25 mouse cellular contexts compared by ENCODE assay signal in genomic region chr1:161744855-161745254, GRCm38 (mm10). TPM values are rescaled to one million over a fixed set of nuclear protein-coding genes. Genes with fewer than 3 reads are reported as not detected.
"Had no signal": no experiment of that assay in that cellular context is flagged by ENCODE, and none has a peak within 500 bp of the region (broad histone marks: within the 10 kb centered on the region; RNA-seq: fewer than 3 reads in every experiment).

No protein-coding gene starts in this region.

- DNase-seq: kidney, adult 8-10 months; kidney, postnatal 10 days; kidney, postnatal 36 days; layer of hippocampus, postnatal 36 days; liver, embryonic 13.5 days; lung, adult 2 months; lung, postnatal 14 days; midbrain, embryonic 14.5 days; right cerebral cortex, adult 18-20 months; right cerebral cortex, postnatal 14 days; right cerebral cortex, postnatal 4 days; thymus, adult 2 months; thymus, postnatal 14 days; thymus, postnatal 4 days had no signal

- H3K27ac ChIP-seq: kidney, embryonic 15.5 days; left cerebral cortex, adult 2 months; liver, embryonic 13.5 days; macrophage; neural tube, embryonic 12.5 days; neural tube, embryonic 15.5 days; stomach, postnatal 0 days had no signal

- H3K4me3 ChIP-seq: kidney, embryonic 15.5 days; left cerebral cortex, adult 2 months; liver, embryonic 13.5 days; neural tube, embryonic 12.5 days; neural tube, embryonic 15.5 days had no signal

- H3K27me3 ChIP-seq: kidney, embryonic 15.5 days; neural tube, embryonic 12.5 days; neural tube, embryonic 15.5 days had no signal

- H3K9ac ChIP-seq: kidney, embryonic 15.5 days; liver, embryonic 13.5 days; neural tube, embryonic 12.5 days; neural tube, embryonic 15.5 days had no signal

- H3K4me2 ChIP-seq: kidney, embryonic 15.5 days; liver, embryonic 13.5 days; midbrain, embryonic 11.5 days; neural tube, embryonic 12.5 days; neural tube, embryonic 15.5 days had no signal

- H3K36me3 ChIP-seq: kidney, embryonic 15.5 days; liver, embryonic 13.5 days; neural tube, embryonic 12.5 days; neural tube, embryonic 15.5 days had no signal

- H3K9me3 ChIP-seq: kidney, embryonic 15.5 days; liver, embryonic 13.5 days; neural tube, embryonic 12.5 days; neural tube, embryonic 15.5 days had no signal

- H3K4me1 ChIP-seq: neural tube, embryonic 12.5 days; neural tube, embryonic 15.5 days had no signal

RNA-seq across cellular contexts. Expression of gene Fasl, which starts 43.4 kb away (rescaled TPM):
- total RNA-seq: left cerebral cortex, postnatal 25 days had no signal
- polyA plus RNA-seq: kidney, embryonic 15.5 days; limb, embryonic 11.5 days; liver, embryonic 13.5 days; lung, embryonic 16.5 days; macrophage; midbrain, embryonic 14.5 days; stomach, embryonic 14.5 days; stomach, postnatal 0 days had no signal
